Mouse (Mus musculus): ENCODE measurements around the gene Aire.

GRCm38 (mm10) chr10:78019291-78019690, 24.1 kb downstream of the Aire start:
- TF ChIP-seq GATA1 (IDR thresholded peaks at IDR 0.05; ENCODE audit: borderline replicate concordance, low read length) (no peak), FLI1 (IDR thresholded peaks at IDR 0.05; ENCODE audit: low read length) (no peak)

Measured in megakaryocyte, embryonic 14.5 days (primary cell).